Mouse (Mus musculus) heart, embryonic 15.5 days (tissue): Measurements from ENCODE around the gene Tsc2. TPM values are rescaled to one million over a fixed set of nuclear protein-coding genes. Genes with fewer than 3 reads are reported as not detected.

Experiments
- ATAC-seq: fragments of 200-750 bp; cut with Nextera tagmentation; replicated peaks from 2 replicates; pipeline ENCODE4 v1.8.0; 2017; ENCODE audit warnings: low read depth, moderate TSS enrichment; ENCODE audit not compliant: insufficient number of reproducible peaks, insufficient read depth, low FRiP score
- H3K27ac ChIP-seq: fragments of 300-500 bp; sonication (generic); 2 replicates; pipeline ENCODE4 v1.5.1; 2015; ENCODE audit warnings: mild to moderate bottlenecking, inconsistent platforms
- H3K27me3 ChIP-seq: fragments of 300-500 bp; sonication (generic); 2 replicates; pipeline ENCODE4 v1.6.1; 2015; ENCODE audit warnings: inconsistent platforms
- H3K36me3 ChIP-seq: fragments of 300-500 bp; sonication (generic); 2 replicates; pipeline ENCODE4 v1.6.1; 2015; ENCODE audit warnings: mild to moderate bottlenecking, inconsistent platforms
- H3K4me1 ChIP-seq: fragments of 300-500 bp; sonication (generic); replicated peaks from 2 replicates; pipeline ENCODE4 v1.6.1; 2015; ENCODE audit warnings: inconsistent platforms
- H3K4me2 ChIP-seq: fragments of 300-500 bp; sonication (generic); 2 replicates; pipeline ENCODE4 v1.6.1; 2015; ENCODE audit warnings: inconsistent platforms, mild to moderate bottlenecking, moderate library complexity
- H3K4me3 ChIP-seq: fragments of 300-500 bp; sonication (generic); 2 replicates; pipeline ENCODE4 v1.5.1; 2015; ENCODE audit warnings: mild to moderate bottlenecking, inconsistent platforms
- H3K9ac ChIP-seq: fragments of 300-500 bp; sonication (generic); 2 replicates; pipeline ENCODE4 v1.6.1; 2015; ENCODE audit warnings: mild to moderate bottlenecking, inconsistent platforms
- H3K9me3 ChIP-seq: fragments of 300-500 bp; sonication (generic); replicated peaks from 2 replicates; pipeline ENCODE4 v1.6.1; 2016; ENCODE audit warnings: inconsistent platforms
- WGBS: fragments of 180-500 bp; shearing (Covaris S2); methylation state at CpG from one replicate; pipeline ENCODE4 v1.1.7; 2015; ENCODE audit warnings: mixed read lengths; 5-methylcytosine and 5-hydroxymethylcytosine counted together
- polyA plus RNA-seq: library from polyadenylated mRNA; unstranded; fragments of >200 nt; fragmentation: Nextera tagmentation; extraction: Ambion mirVana; gene quantifications from 2 replicates; pipeline ENCODE4 v1.2.1, GENCODE M21; 2015

The Tsc2 gene
- polyA plus RNA-seq, 1 experiment from 2014 or later: 39.0 TPM

GRCm38 (mm10) chr17:24646381-24646780, 14.0 kb upstream of the Tsc2 start:
- no peak overlapping the region for H3K4me2 ChIP-seq
- no peaks in the 10 kb centered on the region for H3K9me3 ChIP-seq
- no peak for ATAC-seq
- H3K9ac ChIP-seq: no peak overlapping the region
- H3K36me3 ChIP-seq: no peaks in the 10 kb centered on the region
- WGBS: 76% methylated on average over 4 of the region's 4 CpGs
- H3K27ac ChIP-seq: peak overlapping the region; percentile 70
- 0 out of 2 replicates have a peak, but pooled peaks cover 13% of the 10 kb centered on the region for H3K27me3 ChIP-seq
- no peak overlapping the region for H3K4me3 ChIP-seq
- peaks cover 57% of the 10 kb centered on the region for H3K4me1 ChIP-seq

- Histone ChIP-seq H3K9me3 (no peaks in the 10 kb centered on the region), H3K36me3 (no peaks in the 10 kb centered on the region; the same call in 1 of the 2 replicates), H3K9ac (no peak overlapping the region), H3K4me1 (peaks cover 57% of the 10 kb centered on the region), H3K4me3 (no peak overlapping the region), H3K27me3 (0 out of 2 replicates have a peak, but pooled peaks cover 9% of the 10 kb centered on the region), H3K27ac (peak overlapping the region; percentile 70), H3K4me2 (peak overlapping the region; percentile 33; the same call in 1 of the 2 replicates)
- 52% methylated on average over 3 of the region's 3 CpGs for WGBS
- ATAC-seq: no peak
Observed at GRCm38 (mm10) chr17:24645916-24646315, 13.5 kb upstream of the Tsc2 start.

GRCm38 (mm10) chr17:24644875-24645721, 12.7 kb upstream of the Tsc2 start:
- peak; percentile 27 for ATAC-seq
- Histone ChIP-seq H3K4me3 (peak overlapping the region; percentile 12; the same call in 1 of the 2 replicates), H3K4me2 (peak overlapping the region; percentile 38), H3K9ac (no peak overlapping the region), H3K27ac (peak overlapping the region; percentile 70), H3K4me1 (peaks cover 53% of the 10 kb centered on the region), H3K36me3 (no peaks in the 10 kb centered on the region; the same call in 1 of the 2 replicates), H3K27me3 (0 out of 2 replicates have a peak, but pooled peaks cover 9% of the 10 kb centered on the region), H3K9me3 (no peaks in the 10 kb centered on the region)
- 62% methylated on average over 9 of the region's 9 CpGs for WGBS

GRCm38 (mm10) chr17:24644030-24644715, 11.7 kb upstream of the Tsc2 start:
- Histone ChIP-seq H3K9ac (peak overlapping the region; percentile 7; the same call in 1 of the 2 replicates), H3K36me3 (peaks cover 4% of the 10 kb centered on the region; the same call in 1 of the 2 replicates), H3K4me1 (peaks cover 56% of the 10 kb centered on the region), H3K27me3 (0 out of 2 replicates have a peak, but pooled peaks cover 9% of the 10 kb centered on the region), H3K4me3 (peak overlapping the region; percentile 12; the same call in 1 of the 2 replicates), H3K4me2 (peak overlapping the region; percentile 38), H3K9me3 (no peaks in the 10 kb centered on the region), H3K27ac (peak overlapping the region; percentile 70)
- WGBS: 34% methylated on average over 7 of the region's 7 CpGs
- ATAC-seq: 0 out of 2 replicates have a peak, but pooled peaks have one; percentile 20

GRCm38 (mm10) chr17:24642791-24643343, 10.4 kb upstream of the Tsc2 start:
- H3K4me1 ChIP-seq: peaks cover 49% of the 10 kb centered on the region
- H3K4me2 ChIP-seq: peak overlapping the region; percentile 38; the same call in 1 of the 2 replicates
- no peak overlapping the region for H3K27ac ChIP-seq
- H3K27me3 ChIP-seq: 0 out of 2 replicates have a peak, but pooled peaks cover 3% of the 10 kb centered on the region
- 72% methylated on average over 6 of the region's 6 CpGs for WGBS
- no peak overlapping the region for H3K4me3 ChIP-seq
- no peaks in the 10 kb centered on the region for H3K9me3 ChIP-seq
- ATAC-seq: no peak
- H3K36me3 ChIP-seq: peaks cover 4% of the 10 kb centered on the region; the same call in 1 of the 2 replicates
- H3K9ac ChIP-seq: no peak overlapping the region

- ATAC-seq: no peak
- H3K4me1 ChIP-seq: peaks cover 45% of the 10 kb centered on the region
- 0 out of 2 replicates have a peak, but pooled peaks cover 3% of the 10 kb centered on the region for H3K27me3 ChIP-seq
- no peak overlapping the region for H3K27ac ChIP-seq
- peaks cover 4% of the 10 kb centered on the region; the same call in 1 of the 2 replicates for H3K36me3 ChIP-seq
- no peak overlapping the region for H3K4me3 ChIP-seq
- H3K9me3 ChIP-seq: no peaks in the 10 kb centered on the region
- no peak overlapping the region for H3K4me2 ChIP-seq
- H3K9ac ChIP-seq: no peak overlapping the region
- WGBS: 86% methylated on average over 14 of the region's 14 CpGs
Observed at GRCm38 (mm10) chr17:24641944-24642343, 9.5 kb upstream of the Tsc2 start.

GRCm38 (mm10) chr17:24640581-24640980, 8.2 kb upstream of the Tsc2 start:
- Histone ChIP-seq H3K9ac (no peak overlapping the region), H3K4me2 (no peak overlapping the region), H3K27me3 (0 out of 2 replicates have a peak, but pooled peaks cover 3% of the 10 kb centered on the region), H3K4me1 (peaks cover 40% of the 10 kb centered on the region), H3K27ac (no peak overlapping the region), H3K36me3 (peaks cover 4% of the 10 kb centered on the region; the same call in 1 of the 2 replicates), H3K9me3 (no peaks in the 10 kb centered on the region), H3K4me3 (no peak overlapping the region)
- no peak for ATAC-seq
- WGBS: 95% methylated on average over 15 of the region's 15 CpGs

GRCm38 (mm10) chr17:24640119-24640518, 7.7 kb upstream of the Tsc2 start:
- Histone ChIP-seq H3K9ac (no peak overlapping the region), H3K27me3 (peaks cover 5% of the 10 kb centered on the region; the same call in 1 of the 2 replicates), H3K4me3 (no peak overlapping the region), H3K4me2 (no peak overlapping the region), H3K9me3 (no peaks in the 10 kb centered on the region), H3K36me3 (peaks cover 4% of the 10 kb centered on the region; the same call in 1 of the 2 replicates), H3K27ac (peak overlapping the region; percentile 75; the same call in 1 of the 2 replicates), H3K4me1 (peaks cover 38% of the 10 kb centered on the region)
- WGBS: 89% methylated on average over 7 of the region's 7 CpGs
- no peak for ATAC-seq

GRCm38 (mm10) chr17:24639571-24639988, 7.2 kb upstream of the Tsc2 start:
- peaks cover 8% of the 10 kb centered on the region; the same call in 1 of the 2 replicates for H3K27me3 ChIP-seq
- no peak; the same call in 1 of the 2 replicates for ATAC-seq
- WGBS: 60% methylated on average over 5 of the region's 5 CpGs

GRCm38 (mm10) chr17:24638840-24639239, 6.4 kb upstream of the Tsc2 start:
- Histone ChIP-seq H3K27me3 (peaks cover 10% of the 10 kb centered on the region; the same call in 1 of the 2 replicates), H3K36me3 (peaks cover 4% of the 10 kb centered on the region; the same call in 1 of the 2 replicates), H3K9ac (no peak overlapping the region), H3K9me3 (no peaks in the 10 kb centered on the region), H3K27ac (peak overlapping the region; percentile 75), H3K4me2 (no peak overlapping the region), H3K4me3 (no peak overlapping the region), H3K4me1 (peaks cover 33% of the 10 kb centered on the region)
- ATAC-seq: peak; percentile 54; the same call in 1 of the 2 replicates
- 59% methylated on average over 9 of the region's 9 CpGs for WGBS

More at GRCm38 (mm10) chr17:24639571-24639988, 7.2 kb upstream of the Tsc2 start:
- Histone ChIP-seq H3K4me3 (no peak overlapping the region), H3K36me3 (peaks cover 4% of the 10 kb centered on the region; the same call in 1 of the 2 replicates), H3K9ac (no peak overlapping the region), H3K27ac (peak overlapping the region; percentile 75), H3K4me1 (peaks cover 38% of the 10 kb centered on the region), H3K9me3 (no peaks in the 10 kb centered on the region), H3K4me2 (no peak overlapping the region)
